Mouse (Mus musculus) hindbrain, embryonic 13.5 days (tissue): Measurements from ENCODE around the gene Tprn. TPM values are rescaled to one million over a fixed set of nuclear protein-coding genes. Genes with fewer than 3 reads are reported as not detected.

Experiments used
- ATAC-seq: fragments of 200-750 bp; cut with Nextera tagmentation; 2 replicates; pipeline ENCODE4 v1.8.0; 2017; ENCODE audit warnings: moderate TSS enrichment; ENCODE audit not compliant: low FRiP score
- H3K27ac ChIP-seq: fragments of 300-500 bp; sonication (generic); 2 replicates; pipeline ENCODE4 v1.5.1; 2015; ENCODE audit warnings: inconsistent platforms, mild to moderate bottlenecking, moderate library complexity
- H3K27me3 ChIP-seq: fragments of 300-500 bp; sonication (generic); 2 replicates; pipeline ENCODE4 v1.6.1; 2015; ENCODE audit warnings: mild to moderate bottlenecking, inconsistent platforms
- H3K36me3 ChIP-seq: fragments of 300-500 bp; sonication (generic); 2 replicates; pipeline ENCODE4 v1.6.1; 2015; ENCODE audit warnings: mild to moderate bottlenecking, inconsistent platforms
- H3K4me1 ChIP-seq: fragments of 300-500 bp; sonication (generic); replicated peaks from 2 replicates; pipeline ENCODE4 v1.6.1; 2015; ENCODE audit warnings: inconsistent platforms
- H3K4me2 ChIP-seq: fragments of 300-500 bp; sonication (generic); 2 replicates; pipeline ENCODE4 v1.6.1; 2015; ENCODE audit warnings: inconsistent platforms, mild to moderate bottlenecking, moderate library complexity
- H3K4me3 ChIP-seq: fragments of 300-500 bp; sonication (generic); 2 replicates; pipeline ENCODE4 v1.5.1; 2015; ENCODE audit warnings: mild to moderate bottlenecking, inconsistent platforms
- H3K9ac ChIP-seq: fragments of 300-500 bp; sonication (generic); 2 replicates; pipeline ENCODE4 v1.6.1; 2015; ENCODE audit warnings: mild to moderate bottlenecking, inconsistent platforms
- H3K9me3 ChIP-seq: fragments of 300-500 bp; sonication (generic); 2 replicates; pipeline ENCODE4 v1.6.1; 2016; ENCODE audit warnings: inconsistent platforms
- WGBS: fragments of 180-500 bp; shearing (Covaris S2); methylation state at CpG from one replicate; pipeline ENCODE4 v1.1.7; 2015; 5-methylcytosine and 5-hydroxymethylcytosine counted together
- polyA plus RNA-seq: library from polyadenylated mRNA; unstranded; fragments of >200 nt; fragmentation: Nextera tagmentation; extraction: Ambion mirVana; gene quantifications from 2 replicates; pipeline ENCODE4 v1.2.1, GENCODE M21; 2015

Tprn gene
- polyA plus RNA-seq, 1 experiment from 2014 or later: 17.6 TPM

GRCm38 (mm10) chr2:25272515-25272914 is 10.1 kb downstream of the Tprn start:
- Histone ChIP-seq H3K4me2 (peak overlapping the region; percentile 97), H3K27ac (peak overlapping the region; percentile 62; the same call in 1 of the 2 replicates), H3K4me1 (peaks cover 47% of the 10 kb centered on the region), H3K9me3 (no peaks in the 10 kb centered on the region), H3K9ac (peak overlapping the region; percentile 92), H3K4me3 (peak overlapping the region; percentile 95), H3K27me3 (no peaks in the 10 kb centered on the region), H3K36me3 (peaks cover 74% of the 10 kb centered on the region)
- ATAC-seq: peak; percentile 61
- WGBS: 1% methylated on average over 21 of the region's 29 CpGs

- Histone ChIP-seq H3K4me1 (peaks cover 42% of the 10 kb centered on the region), H3K9ac (peak overlapping the region; percentile 92), H3K4me2 (peak overlapping the region; percentile 97), H3K27me3 (no peaks in the 10 kb centered on the region), H3K4me3 (peak overlapping the region; percentile 95), H3K36me3 (peaks cover 77% of the 10 kb centered on the region), H3K27ac (peak overlapping the region; percentile 62; the same call in 1 of the 2 replicates), H3K9me3 (no peaks in the 10 kb centered on the region)
- no peak for ATAC-seq
- 39% methylated on average over 16 of the region's 16 CpGs for WGBS
Observed at GRCm38 (mm10) chr2:25273010-25273409, 10.6 kb downstream of the Tprn start.

GRCm38 (mm10) chr2:25278928-25279882 is 16.8 kb downstream of the Tprn start:
- H3K9me3 ChIP-seq: no peaks in the 10 kb centered on the region
- H3K4me2 ChIP-seq: no peak overlapping the region
- H3K27ac ChIP-seq: no peak overlapping the region
- peaks cover 7% of the 10 kb centered on the region for H3K4me1 ChIP-seq
- H3K27me3 ChIP-seq: no peaks in the 10 kb centered on the region
- ATAC-seq: no peak
- H3K4me3 ChIP-seq: no peak overlapping the region
- 66% methylated on average over 13 of the region's 13 CpGs for WGBS
- H3K36me3 ChIP-seq: peaks cover 96% of the 10 kb centered on the region
- no peak overlapping the region for H3K9ac ChIP-seq

GRCm38 (mm10) chr2:25285551-25285950 is 23.1 kb downstream of the Tprn start:
- no peak overlapping the region for H3K27ac ChIP-seq
- 96% methylated on average over 2 of the region's 2 CpGs for WGBS
- no peak for ATAC-seq
- peaks cover 21% of the 10 kb centered on the region for H3K4me1 ChIP-seq
- H3K9me3 ChIP-seq: no peaks in the 10 kb centered on the region
- H3K9ac ChIP-seq: no peak overlapping the region
- H3K36me3 ChIP-seq: peaks cover 59% of the 10 kb centered on the region
- H3K4me3 ChIP-seq: no peak overlapping the region
- no peak overlapping the region for H3K4me2 ChIP-seq
- peaks cover 40% of the 10 kb centered on the region for H3K27me3 ChIP-seq

GRCm38 (mm10) chr2:25286314-25286713 is 23.9 kb downstream of the Tprn start:
- H3K27ac ChIP-seq: no peak overlapping the region
- H3K9ac ChIP-seq: no peak overlapping the region; the same call in 1 of the 2 replicates
- H3K4me1 ChIP-seq: peaks cover 28% of the 10 kb centered on the region
- peaks cover 47% of the 10 kb centered on the region for H3K27me3 ChIP-seq
- ATAC-seq: no peak
- H3K4me3 ChIP-seq: no peak overlapping the region
- H3K36me3 ChIP-seq: peaks cover 52% of the 10 kb centered on the region
- WGBS: 97% methylated on average over 1 of the region's 1 CpGs
- no peaks in the 10 kb centered on the region for H3K9me3 ChIP-seq
- no peak overlapping the region for H3K4me2 ChIP-seq

- Histone ChIP-seq H3K4me3 (no peak overlapping the region), H3K9me3 (no peaks in the 10 kb centered on the region), H3K36me3 (peaks cover 47% of the 10 kb centered on the region), H3K27ac (no peak overlapping the region), H3K4me1 (peaks cover 35% of the 10 kb centered on the region), H3K9ac (peak overlapping the region; percentile 13; the same call in 1 of the 2 replicates), H3K27me3 (peaks cover 55% of the 10 kb centered on the region), H3K4me2 (no peak overlapping the region)
- WGBS: 52% methylated on average over 7 of the region's 7 CpGs
- ATAC-seq: no peak
Observed at GRCm38 (mm10) chr2:25286837-25287636, 24.6 kb downstream of the Tprn start.

GRCm38 (mm10) chr2:25287927-25288649 is 25.7 kb downstream of the Tprn start, which contains the start of gene Tmem210:
Tmem210 (plus strand) TSS chr2:25288145.
- no peaks in the 10 kb centered on the region for H3K9me3 ChIP-seq
- 0 out of 2 replicates have a peak within 1 kb of the TSS, but pooled peaks have one; percentile 13 for H3K9ac ChIP-seq
- peaks cover 36% of the 10 kb centered on the region for H3K36me3 ChIP-seq
- ATAC-seq: no peak
- H3K4me3 ChIP-seq: no peak within 1 kb of the TSS
- no peak within 1 kb of the TSS for H3K27ac ChIP-seq
- peaks cover 65% of the 10 kb centered on the region for H3K27me3 ChIP-seq
- 87% methylated on average over 6 of the region's 6 CpGs for WGBS
- H3K4me1 ChIP-seq: peaks cover 42% of the 10 kb centered on the region
- H3K4me2 ChIP-seq: no peak within 1 kb of the TSS

GRCm38 (mm10) chr2:25288734-25289345 is 26.4 kb downstream of the Tprn start:
- no peak for ATAC-seq
- Histone ChIP-seq H3K4me2 (no peak overlapping the region), H3K36me3 (peaks cover 30% of the 10 kb centered on the region), H3K4me3 (no peak overlapping the region), H3K4me1 (peaks cover 42% of the 10 kb centered on the region), H3K9ac (no peak overlapping the region), H3K27me3 (peaks cover 73% of the 10 kb centered on the region), H3K27ac (no peak overlapping the region), H3K9me3 (no peaks in the 10 kb centered on the region)
- 87% methylated on average over 7 of the region's 7 CpGs for WGBS

GRCm38 (mm10) chr2:25289651-25290050 is 27.2 kb downstream of the Tprn start, which contains the start of gene Lrrc26:
Lrrc26 (plus strand) TSS chr2:25289915.
- H3K36me3 ChIP-seq: peaks cover 24% of the 10 kb centered on the region
- ATAC-seq: no peak
- peaks cover 42% of the 10 kb centered on the region for H3K4me1 ChIP-seq
- WGBS: 7% methylated on average over 11 of the region's 11 CpGs
- H3K27me3 ChIP-seq: peaks cover 81% of the 10 kb centered on the region
- H3K4me3 ChIP-seq: peak within 1 kb of the TSS; percentile 29
- H3K9me3 ChIP-seq: no peaks in the 10 kb centered on the region
- H3K27ac ChIP-seq: no peak within 1 kb of the TSS
- H3K4me2 ChIP-seq: peak within 1 kb of the TSS; percentile 52
- peak within 1 kb of the TSS; percentile 51 for H3K9ac ChIP-seq

- Histone ChIP-seq H3K27ac (no peak overlapping the region), H3K4me3 (peak overlapping the region; percentile 29), H3K4me2 (peak overlapping the region; percentile 52), H3K36me3 (peaks cover 24% of the 10 kb centered on the region), H3K9me3 (no peaks in the 10 kb centered on the region), H3K4me1 (peaks cover 42% of the 10 kb centered on the region), H3K9ac (peak overlapping the region; percentile 51), H3K27me3 (peaks cover 87% of the 10 kb centered on the region)
- 0 out of 2 replicates have a peak, but pooled peaks have one; percentile 25 for ATAC-seq
- 2% methylated on average over 54 of the region's 54 CpGs for WGBS
Observed at GRCm38 (mm10) chr2:25290101-25290815, 27.8 kb downstream of the Tprn start.

GRCm38 (mm10) chr2:25290816-25291130 is 28.4 kb downstream of the Tprn start:
- H3K36me3 ChIP-seq: peaks cover 24% of the 10 kb centered on the region
- no peak for ATAC-seq
- H3K27me3 ChIP-seq: peaks cover 92% of the 10 kb centered on the region
- WGBS: 1% methylated on average over 18 of the region's 18 CpGs
- H3K9me3 ChIP-seq: no peaks in the 10 kb centered on the region
- no peak overlapping the region for H3K27ac ChIP-seq
- peak overlapping the region; percentile 51 for H3K9ac ChIP-seq
- peaks cover 42% of the 10 kb centered on the region for H3K4me1 ChIP-seq
- H3K4me2 ChIP-seq: peak overlapping the region; percentile 52
- H3K4me3 ChIP-seq: peak overlapping the region; percentile 29
